Mouse (Mus musculus) MEL (cell line): Measurements from ENCODE around the gene Pde7b. TPM values are rescaled to one million over a fixed set of nuclear protein-coding genes. Genes with fewer than 3 reads are reported as not detected.

Source experiments
- DNase-seq: peaks from one replicate; pipeline ENCODE4 v3.0.0; 2011; ENCODE audit warnings: low read depth, low spot score
- H3K27ac ChIP-seq: 2 replicates; pipeline ENCODE4 v1.5.1; 2012; ENCODE audit warnings: low read depth, mild to moderate bottlenecking, control low read depth, low read length, moderate library complexity; ENCODE audit not compliant: control insufficient read depth
- H3K27me3 ChIP-seq, 2 experiments: fragments of 150-350 bp in 1 of 2; sonication (generic) in 1 of 2; 2 replicates each; pipeline ENCODE4 v1.6.1; 2012; ENCODE audit warnings: low read length in 2 of 2, mild to moderate bottlenecking in 2 of 2, improper control_type of control experiment in 1 of 2, moderate library complexity in 1 of 2; ENCODE audit not compliant: insufficient read depth in 2 of 2, control insufficient read depth in 1 of 2
- H3K36me3 ChIP-seq, 2 experiments: 2 replicates each; pipeline ENCODE4 v1.6.1; 2012 to 2014; ENCODE audit warnings: low read length in 2 of 2, improper control_type of control experiment in 1 of 2, inconsistent platforms in 1 of 2, mild to moderate bottlenecking in 1 of 2; ENCODE audit not compliant: insufficient read depth in 2 of 2, control insufficient read depth in 1 of 2
- H3K4me1 ChIP-seq, 2 experiments: fragments of 150-350 bp in 1 of 2; sonication (generic) in 1 of 2; 2 replicates each; pipeline ENCODE4 v1.6.1; 2012; ENCODE audit warnings: low read length in 2 of 2, improper control_type of control experiment in 1 of 2, mild to moderate bottlenecking in 1 of 2; ENCODE audit not compliant: insufficient read depth in 2 of 2, control insufficient read depth in 1 of 2
- H3K4me3 ChIP-seq, 2 experiments: fragments of 150-350 bp in 1 of 2; sonication (generic) in 1 of 2; 2 replicates each; pipeline ENCODE4 v1.5.1; 2012; ENCODE audit warnings: low read depth in 2 of 2, low read length in 2 of 2, mild to moderate bottlenecking in 2 of 2, moderate library complexity in 2 of 2, control low read depth in 1 of 2, improper control_type of control experiment in 1 of 2; ENCODE audit not compliant: control insufficient read depth in 1 of 2, insufficient read depth in 1 of 2
- H3K79me2 ChIP-seq: 2 replicates; pipeline ENCODE4 v1.6.1; 2012; ENCODE audit warnings: mild to moderate bottlenecking, low read length, moderate library complexity; ENCODE audit not compliant: control insufficient read depth, poor library complexity, insufficient read depth
- H3K9ac ChIP-seq: 2 replicates; pipeline ENCODE4 v1.6.1; 2012; ENCODE audit warnings: low read depth, mild to moderate bottlenecking, control low read depth, low read length, moderate library complexity; ENCODE audit not compliant: control insufficient read depth, poor library complexity, severe bottlenecking
- H3K9me3 ChIP-seq: fragments of 150-350 bp; sonication (generic); replicated peaks from 2 replicates; pipeline ENCODE4 v1.6.1; 2012; ENCODE audit warnings: mild to moderate bottlenecking, low read length, improper control_type of control experiment, moderate library complexity; ENCODE audit not compliant: insufficient read depth
- ETS1 ChIP-seq: IDR thresholded peaks from 2 replicates; pipeline ENCODE4 v1.6.1; 2012; ENCODE audit warnings: low read depth, mild to moderate bottlenecking, inconsistent platforms, low read length, improper control_type of control experiment, moderate library complexity
- GABPA ChIP-seq: IDR thresholded peaks from 2 replicates; pipeline ENCODE4 v1.6.1; 2012; ENCODE audit warnings: low read depth, mild to moderate bottlenecking, inconsistent platforms, low read length, improper control_type of control experiment, moderate library complexity
- HCFC1 ChIP-seq: IDR thresholded peaks from 2 replicates; pipeline ENCODE4 v1.6.1; 2012; ENCODE audit warnings: low read depth, mild to moderate bottlenecking, inconsistent platforms, low read length, improper control_type of control experiment, moderate library complexity
- JUND ChIP-seq: IDR thresholded peaks from 2 replicates; pipeline ENCODE4 v1.6.1; 2011; ENCODE audit warnings: low read depth, mild to moderate bottlenecking, improper control_type of control experiment, low read length
- MAFK ChIP-seq: IDR thresholded peaks from 2 replicates; pipeline ENCODE4 v1.6.1; 2011; ENCODE audit warnings: low read depth, mild to moderate bottlenecking, low read length, improper control_type of control experiment, borderline replicate concordance
- MAX ChIP-seq: IDR thresholded peaks from 2 replicates; pipeline ENCODE4 v1.6.1; 2011; ENCODE audit warnings: low read length, improper control_type of control experiment
- MAZ ChIP-seq: IDR thresholded peaks from 2 replicates; pipeline ENCODE4 v1.6.1; 2012; ENCODE audit warnings: low read depth, mild to moderate bottlenecking, inconsistent platforms, low read length, improper control_type of control experiment
- MXI1 ChIP-seq: IDR thresholded peaks from 2 replicates; pipeline ENCODE4 v1.6.1; 2011; ENCODE audit warnings: mild to moderate bottlenecking, low read depth, low read length, improper control_type of control experiment
- NELFE ChIP-seq: IDR thresholded peaks from 2 replicates; pipeline ENCODE4 v1.6.1; 2011; ENCODE audit warnings: low read depth, low read length, improper control_type of control experiment
- RCOR1 ChIP-seq: IDR thresholded peaks from 2 replicates; pipeline ENCODE4 v1.6.1; 2012; ENCODE audit warnings: low read depth, mild to moderate bottlenecking, inconsistent platforms, low read length, improper control_type of control experiment
- TAL1 ChIP-seq: IDR thresholded peaks from 2 replicates; pipeline ENCODE4 v1.6.1; 2012; ENCODE audit warnings: mild to moderate bottlenecking, inconsistent platforms, low read length, moderate library complexity, mixed read lengths
- TCF12 ChIP-seq: IDR thresholded peaks from 2 replicates; pipeline ENCODE4 v1.6.1; 2014; ENCODE audit warnings: low read depth, mild to moderate bottlenecking, inconsistent platforms, low read length, improper control_type of control experiment, moderate library complexity
- UBTF ChIP-seq: IDR thresholded peaks from 2 replicates; pipeline ENCODE4 v1.6.1; 2012; ENCODE audit warnings: low read depth, mild to moderate bottlenecking, inconsistent platforms, low read length, improper control_type of control experiment, moderate library complexity, borderline replicate concordance; ENCODE audit not compliant: insufficient read depth
- USF2 ChIP-seq, 2 experiments: IDR thresholded peaks; 2 replicates each; pipeline ENCODE4 v1.6.1; 2011 to 2012; ENCODE audit warnings: improper control_type of control experiment in 2 of 2, low read length in 2 of 2, borderline replicate concordance in 1 of 2, inconsistent platforms in 1 of 2, low read depth in 1 of 2, mild to moderate bottlenecking in 1 of 2; ENCODE audit not compliant: insufficient read depth in 1 of 2
- ZC3H11A ChIP-seq: IDR thresholded peaks from 2 replicates; pipeline ENCODE4 v1.6.1; 2012; ENCODE audit warnings: low read depth, mild to moderate bottlenecking, inconsistent platforms, low read length, improper control_type of control experiment
- ZNF384 ChIP-seq: IDR thresholded peaks from 2 replicates; pipeline ENCODE4 v1.6.1; 2012; ENCODE audit warnings: low read depth, mild to moderate bottlenecking, inconsistent platforms, low read length, improper control_type of control experiment
- polyA plus RNA-seq, 2 experiments: library from polyadenylated mRNA; stranded (reverse) in 1 of 2; unstranded in 1 of 2; fragments of >175 nt in 1 of 2; fragments of >200 nt in 1 of 2; gene quantifications; 2 replicates each; pipeline versions ENCODE4 v1.2.1 to v1.2.4; 2012; ENCODE audit warnings: low replicate concordance in 2 of 2, low read depth in 1 of 2; ENCODE audit not compliant: insufficient read length in 2 of 2, insufficient read depth in 1 of 2, missing spikeins in 1 of 2
- total RNA-seq: library from RNA; depleted of rRNA; stranded (reverse); fragments of 300-350 nt; gene quantifications from 2 replicates; pipeline ENCODE4 v1.2.3, GENCODE M21; 2012

Gene Pde7b
- total and polyA plus RNA-seq, 3 experiments: 0.04 TPM; not detected in 2

- TF ChIP-seq USF2 (IDR thresholded peaks at IDR 0.05; ENCODE audit: borderline replicate concordance in 1 of 2, insufficient read depth in 1 of 2, low read depth in 1 of 2, low read length in 2 of 2) (no peak), TAL1 (no peak), MXI1 (no peak), NELFE (no peak), ZC3H11A (no peak), ETS1 (no peak), JUND (no peak), GABPA (no peak), MAZ (no peak), MAX (no peak), UBTF (no peak), ZNF384 (no peak), MAFK (no peak), RCOR1 (no peak)
- DNase-seq: no peak
- H3K9me3 ChIP-seq: no peaks in the 10 kb centered on the region
- no peaks in the 10 kb centered on the region for H3K36me3 ChIP-seq
- H3K4me1 ChIP-seq: no peaks in the 10 kb centered on the region
- H3K9ac ChIP-seq: no peak overlapping the region
- peaks cover 2 to 6% of the 10 kb centered on the region in 2 experiments; a peak in 3 of 4 replicates for H3K27me3 ChIP-seq
- H3K79me2 ChIP-seq: no peaks in the 10 kb centered on the region
- H3K4me3 ChIP-seq: no peak overlapping the region
- H3K27ac ChIP-seq: no peak overlapping the region
Measured at GRCm38 (mm10) chr10:20764352-20764751, 39.5 kb upstream of the Pde7b start.

GRCm38 (mm10) chr10:20758939-20759338 lies 34.1 kb upstream of the Pde7b start:
- no peak for TF ChIP-seq TCF12
- TF ChIP-seq GABPA: no peak
- TF ChIP-seq HCFC1: no peak
- no peak for TF ChIP-seq MAZ
- Histone ChIP-seq H3K9ac (no peak overlapping the region), H3K36me3 (no peaks in the 10 kb centered on the region), H3K4me1 (no peaks in the 10 kb centered on the region), H3K27ac (no peak overlapping the region), H3K4me3 (no peak overlapping the region), H3K27me3 (peaks cover 0 to 3% of the 10 kb centered on the region in 2 experiments; a peak in 3 of 4 replicates), H3K79me2 (no peaks in the 10 kb centered on the region), H3K9me3 (no peaks in the 10 kb centered on the region; the same call in 1 of the 2 replicates)
- DNase-seq: no peak
